Mouse (Mus musculus) neutrophil, adult 83 days (primary cell): Measurements from ENCODE around the gene Dhcr7. TPM values are rescaled to one million over a fixed set of nuclear protein-coding genes. Genes with fewer than 3 reads are reported as not detected.

Experiments used
- total RNA-seq, 2 experiments: library from RNA; stranded (reverse); gene quantifications; one replicate each; pipeline ENCODE4 v1.2.4; 2023

The Dhcr7 gene
- 1 to 10 TPM; 6.3 to 6.9 TPM for total RNA-seq

DNA sequence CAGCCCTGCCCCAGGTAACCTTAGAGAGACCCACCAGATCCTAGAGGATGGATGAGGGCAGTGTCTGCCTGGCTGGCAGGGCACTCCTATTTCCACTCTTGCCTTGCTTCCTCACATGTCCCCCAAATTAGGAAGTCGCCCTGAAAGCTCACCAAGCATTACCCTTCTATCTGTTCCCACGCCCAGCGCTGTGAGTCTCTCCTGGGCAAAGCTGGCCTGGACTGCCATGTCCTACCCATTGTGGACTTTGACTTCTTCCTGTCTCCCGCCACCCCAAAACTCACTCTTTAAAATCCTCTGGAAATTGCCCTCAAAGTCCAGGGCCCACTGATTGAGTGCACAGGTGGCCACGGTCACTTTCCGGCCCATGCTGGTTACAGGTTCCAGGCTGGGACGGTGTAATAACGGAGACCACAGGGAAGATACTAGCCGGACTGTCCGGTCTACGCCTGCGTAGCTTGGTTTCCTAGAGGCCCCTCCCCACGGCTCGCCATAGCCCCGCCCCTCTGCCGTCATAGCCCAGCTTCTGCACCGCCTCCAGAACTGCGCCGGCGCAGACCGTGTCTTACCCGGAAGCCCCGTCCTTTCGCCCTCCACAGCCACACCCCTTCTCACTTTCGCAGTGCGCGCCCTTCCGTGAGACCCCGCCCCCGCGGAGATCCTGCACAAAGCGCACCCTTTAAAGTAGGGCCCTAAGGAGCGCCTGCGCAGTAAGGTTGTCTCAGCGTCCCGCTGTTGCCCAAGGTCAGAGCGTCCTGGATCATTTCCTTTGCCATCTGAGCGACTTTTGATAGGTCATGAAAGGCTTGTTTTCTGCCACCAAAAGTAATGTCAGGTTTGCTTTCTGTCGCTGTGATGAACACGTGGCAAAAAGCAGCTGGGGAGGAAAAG lies at the start of gene Dhcr7, which contains the start of gene Nadsyn1:
Dhcr7 (plus strand) TSS at position 771 of the 891 bp plus-strand sequence.
Nadsyn1 (minus strand) TSS at position 475 of the 891 bp plus-strand sequence.

GRCm38 (mm10) chr7:143783996-143784829 lies 38.7 kb upstream of the Dhcr7 start, which contains the start of gene Mrgpre:
Gene Mrgpre, minus strand, starts transcription at chr7:143784500.

GRCm38 (mm10) chr7:143866538-143866937 lies 43.6 kb downstream of the Dhcr7 start, which contains the start of gene Gm498:
Gene Gm498, plus strand, starts transcription at chr7:143866838.

Other genes starting within 250 kb of the Dhcr7 start
- 10 to 100 TPM; 26.5 to 40.6 TPM for gene Cars, start 223.1 kb upstream of the Dhcr7 start, total RNA-seq
- 1 to 10 TPM; 7.9 to 8.3 TPM for gene Tnfrsf26, start 194.4 kb upstream of the Dhcr7 start, total RNA-seq
- gene Tnfrsf22, start 173.5 kb upstream of the Dhcr7 start, total RNA-seq = 1 to 10 TPM; 1.7 to 2.3 TPM
- gene Tnfrsf23, start 137.3 kb upstream of the Dhcr7 start, total RNA-seq = 1 to 10 TPM; 5.2 to 8.1 TPM
- gene Osbpl5, start 66.2 kb upstream of the Dhcr7 start, total RNA-seq = 1 to 10 TPM in 1 of 2 experiments, under 1 TPM in 1; 0.92 to 1.2 TPM
- not detected for gene Mrgprg, start 56.2 kb upstream of the Dhcr7 start, total RNA-seq
- under 1 TPM in 1 of 2 experiments, not detected in 1; 0.11 TPM for gene Mrgpre, start 38.6 kb upstream of the Dhcr7 start, total RNA-seq
- 1 to 10 TPM; 6.5 to 8.0 TPM for gene Nadsyn1, start 296 bp upstream of the Dhcr7 start, total RNA-seq
- gene Gm498, start 43.7 kb downstream of the Dhcr7 start, total RNA-seq = not detected
- under 1 TPM; 0.04 to 0.20 TPM for gene Shank2, start 178.8 kb downstream of the Dhcr7 start, total RNA-seq